Mouse (Mus musculus) kidney, adult 9 months (tissue): ENCODE measurements around the gene Mis18bp1.
"Not testable (repeated sequence)": the region's sequence is repeated elsewhere in the genome, so short reads cannot be mapped to it uniquely, and the experiment has no call there.

Experiments
- DNase-seq: peaks from one replicate; pipeline ENCODE4 v3.0.0; 2022

The Mis18bp1 gene

DNA sequence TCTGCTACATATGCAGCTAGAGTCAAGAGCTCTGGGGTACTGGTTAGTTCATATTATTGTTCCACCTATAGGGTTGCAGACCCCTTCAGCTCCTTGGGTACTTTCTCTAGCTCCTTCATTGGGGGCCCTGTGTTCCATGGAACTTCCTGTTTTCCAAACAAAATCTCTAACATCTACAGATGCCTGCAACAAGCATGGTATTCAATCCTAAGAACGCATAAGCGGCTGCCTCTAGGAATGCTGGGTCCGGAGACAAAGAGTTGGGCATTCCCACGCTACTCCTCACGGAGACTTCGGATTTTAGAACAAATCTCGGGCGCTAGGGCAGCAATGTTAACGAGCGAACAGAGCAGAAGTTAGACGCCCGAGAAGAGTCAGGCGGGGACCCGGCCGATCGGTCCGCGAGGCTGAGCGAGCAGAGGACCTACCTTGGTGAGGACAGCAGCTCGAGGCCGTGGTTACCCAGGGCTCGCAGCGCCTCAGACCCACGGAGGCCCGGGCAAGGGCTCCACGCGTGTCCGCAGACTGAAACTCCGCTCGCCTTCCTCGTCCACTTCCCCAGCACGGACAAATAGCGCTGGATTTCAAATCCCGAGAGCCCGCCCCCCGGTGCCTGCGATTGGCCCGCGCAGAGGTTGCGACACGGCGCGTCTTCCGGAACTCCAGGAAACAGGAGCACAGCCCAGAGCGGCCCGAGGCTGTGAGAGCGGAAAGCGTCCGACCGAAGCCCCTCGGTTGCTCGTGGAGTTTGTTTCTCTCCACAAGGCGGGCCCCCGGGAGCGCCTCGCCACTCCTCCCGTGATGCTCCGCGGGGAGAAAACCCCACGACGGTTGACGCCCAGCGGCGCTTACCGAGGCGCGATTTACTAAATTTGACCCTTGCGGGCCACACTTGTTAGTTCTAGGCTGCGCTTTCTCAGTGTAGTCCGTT is at the start of gene Mis18bp1:
Gene Mis18bp1 (minus strand): TSS at position 584 of the 931 bp plus-strand sequence.
- peak; percentile 96 for DNase-seq

DNA sequence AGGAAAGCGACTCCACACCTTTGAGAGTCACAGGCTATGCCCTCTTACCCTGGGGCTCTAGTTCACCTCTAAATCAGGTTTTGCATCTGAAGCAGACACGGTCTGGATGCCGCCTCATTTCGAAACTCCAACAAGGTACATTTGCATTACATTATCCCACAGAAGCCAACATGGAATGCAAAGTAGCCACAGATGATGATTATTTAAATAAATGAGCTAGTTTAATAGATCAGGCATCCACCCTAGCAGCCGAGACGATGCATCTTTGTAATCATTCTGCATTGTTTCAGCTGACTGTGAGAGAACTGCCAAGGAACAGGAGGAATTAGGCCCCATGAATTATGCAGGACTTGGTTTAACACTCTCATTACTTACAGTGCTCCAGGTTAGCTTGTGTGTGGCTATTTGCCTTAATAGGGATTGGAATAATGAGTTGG is 44.0 kb upstream of the Mis18bp1 start:
- DNase-seq = peak; percentile 38

DNA sequence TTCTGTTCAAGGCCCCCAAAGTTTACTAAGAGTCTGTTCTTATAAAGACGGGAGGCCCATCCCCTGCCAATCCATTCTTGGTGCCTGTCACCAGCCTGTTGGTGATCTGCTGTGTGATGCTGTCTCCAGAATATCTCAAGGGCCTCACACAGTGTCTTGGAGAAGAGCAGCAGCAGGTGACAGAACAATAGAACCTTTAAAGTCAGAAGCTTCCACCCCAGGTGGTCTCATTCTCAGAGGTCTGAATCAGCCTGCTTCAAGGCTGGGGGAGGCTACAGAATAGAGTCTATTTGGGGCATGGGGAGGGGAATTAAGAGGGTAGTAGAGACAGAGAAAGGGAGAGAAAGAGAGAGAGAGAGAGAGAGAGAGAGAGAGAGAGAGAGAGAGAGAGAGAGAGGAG is 34.0 kb upstream of the Mis18bp1 start:
- DNase-seq = no peak

DNA sequence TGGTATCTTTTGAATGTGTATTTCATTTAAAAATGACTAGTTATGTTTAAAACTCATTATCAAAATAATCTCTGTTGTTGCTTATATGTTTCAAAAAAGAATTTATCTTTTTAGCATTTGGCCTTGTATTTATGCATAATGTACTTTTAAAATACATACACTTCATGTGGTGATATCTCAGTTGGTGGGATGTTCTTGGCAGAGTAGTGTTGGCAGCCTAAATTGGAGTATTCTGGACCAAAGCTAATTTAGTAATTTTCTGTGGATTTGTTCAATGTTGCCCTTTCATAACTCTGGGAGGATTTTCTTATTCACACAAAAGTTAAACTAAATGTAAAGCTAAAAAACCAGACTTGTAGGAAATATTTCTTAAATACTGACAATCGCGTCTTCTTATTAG is 29.4 kb upstream of the Mis18bp1 start:
- DNase-seq = no peak

DNA sequence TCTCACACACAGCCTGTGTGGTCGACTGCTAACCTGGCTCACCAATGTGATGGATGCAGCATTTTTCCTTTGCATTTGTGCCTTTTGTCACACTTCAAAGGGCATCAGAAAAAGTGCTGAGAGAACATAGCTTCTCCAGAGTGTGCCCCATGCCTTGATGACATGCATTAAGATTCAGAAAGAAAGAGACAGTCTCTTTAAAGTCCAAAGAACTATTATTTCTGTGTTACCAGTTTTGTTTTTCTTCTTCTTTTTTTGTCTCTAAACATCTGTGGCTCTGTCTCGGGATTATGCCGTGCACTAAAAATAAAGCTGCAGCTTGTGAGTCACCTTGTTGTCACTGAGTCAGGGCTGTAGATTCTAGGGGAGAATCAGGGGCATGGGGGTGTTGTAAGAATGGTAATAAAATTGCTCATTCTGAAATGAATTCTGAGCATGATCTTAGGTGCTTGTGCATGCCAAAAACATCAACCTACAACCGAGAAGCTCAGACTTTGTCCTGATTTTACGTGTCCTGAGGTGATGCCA is 21.7 kb upstream of the Mis18bp1 start:
- DNase-seq = no peak

DNA sequence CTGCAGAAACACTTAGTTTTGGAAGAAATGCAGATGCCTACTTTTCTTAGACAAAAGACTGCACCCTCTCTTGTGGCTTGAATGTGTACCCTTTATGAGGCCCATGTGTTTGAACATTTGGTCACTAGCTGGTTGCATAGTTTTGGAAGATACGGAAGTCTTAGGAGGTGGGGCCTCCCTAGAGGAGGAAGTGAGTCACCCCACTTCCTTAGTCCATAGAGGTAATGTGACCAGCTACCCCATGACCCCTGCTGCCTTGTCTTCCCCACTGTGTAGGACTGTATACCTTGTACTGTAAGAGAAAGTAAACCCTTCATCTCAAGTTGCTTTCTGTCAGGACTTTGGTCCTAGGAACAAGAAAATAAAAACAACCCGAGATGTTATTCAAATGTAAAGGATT is 16.8 kb upstream of the Mis18bp1 start:
- DNase-seq = no peak

DNA sequence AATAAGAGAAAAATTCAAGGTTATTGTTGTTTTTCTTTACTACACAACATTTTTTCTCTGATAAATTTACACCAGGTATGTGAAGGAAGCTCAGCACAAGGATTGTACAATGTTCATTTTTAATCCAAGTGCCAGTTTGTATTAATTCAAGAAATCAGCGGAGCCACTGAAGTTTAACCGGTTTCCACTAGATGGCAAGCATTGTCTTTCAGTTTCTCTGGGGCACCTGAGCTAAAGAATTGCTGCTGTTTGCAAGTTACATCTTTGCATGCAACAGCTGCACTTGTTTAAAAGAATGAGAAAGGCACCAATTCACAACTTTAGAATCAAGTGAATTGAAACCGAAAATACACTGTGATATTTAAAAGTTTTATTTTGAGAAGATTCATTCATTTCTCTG is 15.0 kb upstream of the Mis18bp1 start:
- DNase-seq = peak; percentile 25

DNA sequence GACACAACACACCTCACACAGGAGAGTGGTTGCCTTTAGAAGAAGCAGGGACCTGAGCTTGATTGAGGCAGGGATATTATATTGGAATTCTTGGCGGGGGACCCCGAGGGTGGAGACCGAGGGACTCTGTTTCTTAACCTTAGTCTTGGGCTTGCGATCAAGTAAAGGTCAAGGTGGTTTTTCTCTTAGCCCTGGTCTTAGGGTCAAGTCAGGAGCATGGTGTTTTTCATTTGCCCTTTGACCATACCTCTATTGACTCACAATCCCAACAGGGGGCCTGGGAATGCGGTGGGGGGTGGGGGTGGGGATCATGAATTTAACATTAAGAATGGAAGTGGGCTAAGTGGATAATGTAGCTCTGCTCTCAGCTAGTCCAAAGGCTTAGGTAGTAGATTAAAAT is 1.3 kb upstream of the Mis18bp1 start:
- DNase-seq = no peak

DNA sequence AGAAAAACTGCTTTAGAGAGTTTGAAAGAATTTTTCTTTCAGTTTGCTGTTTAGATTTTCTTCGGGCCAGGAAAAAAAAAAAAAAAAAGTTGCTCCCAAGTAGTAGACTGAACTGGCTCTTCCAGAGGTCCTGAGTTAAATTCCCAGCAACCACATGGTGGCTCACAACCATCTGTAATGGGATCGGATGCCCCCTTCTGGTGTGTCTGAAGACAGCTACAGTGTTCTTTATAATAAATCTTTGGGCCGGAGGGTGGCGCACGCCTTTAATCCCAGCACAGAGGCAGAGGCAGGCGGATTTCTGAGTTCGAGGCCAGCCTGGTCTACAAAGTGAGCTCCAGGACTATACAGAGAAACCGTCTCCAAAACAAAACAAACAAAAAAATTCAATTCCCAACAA is 555 bp upstream of the Mis18bp1 start:
- DNase-seq = peak; percentile 66

DNA sequence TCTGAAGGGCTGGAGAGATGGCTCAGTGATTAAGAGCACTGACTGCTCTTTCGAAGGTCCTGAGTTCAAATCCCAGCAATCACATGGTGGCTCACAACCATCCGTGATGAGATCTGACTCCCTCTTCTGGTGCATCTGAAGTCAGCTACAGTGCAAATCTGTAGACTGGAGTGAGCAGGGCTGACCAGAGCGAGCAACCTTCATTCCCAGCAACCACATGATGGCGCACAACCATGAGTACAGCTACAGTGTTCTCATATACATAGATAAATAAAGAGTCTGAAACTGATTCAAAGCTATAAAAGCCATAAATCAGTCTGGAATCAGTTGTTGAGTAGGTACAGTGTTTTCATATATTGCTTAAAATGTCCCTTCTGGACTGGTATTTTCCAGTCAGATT is 36.3 kb downstream of the Mis18bp1 start:
- not testable (repeated sequence) for DNase-seq

DNA sequence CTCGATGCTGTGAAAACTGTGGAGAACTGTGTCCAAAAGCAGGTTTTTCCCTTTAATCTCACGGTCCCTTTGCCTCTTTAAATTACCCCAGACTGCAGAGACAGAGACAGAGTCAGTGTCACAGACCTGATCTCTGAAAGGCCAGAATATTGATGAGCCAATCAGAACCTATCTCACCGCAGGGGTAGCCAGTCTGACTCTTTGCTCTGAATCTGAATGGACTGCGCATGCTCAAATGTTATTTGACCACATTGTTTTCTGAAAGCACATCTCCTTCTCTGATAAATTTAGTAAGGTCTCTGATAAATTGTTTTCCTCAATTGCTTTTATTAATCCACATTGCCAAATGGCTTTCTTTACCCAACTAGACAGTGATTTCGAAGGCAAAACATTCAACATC is 53.0 kb downstream of the Mis18bp1 start:
- DNase-seq = no peak

DNA sequence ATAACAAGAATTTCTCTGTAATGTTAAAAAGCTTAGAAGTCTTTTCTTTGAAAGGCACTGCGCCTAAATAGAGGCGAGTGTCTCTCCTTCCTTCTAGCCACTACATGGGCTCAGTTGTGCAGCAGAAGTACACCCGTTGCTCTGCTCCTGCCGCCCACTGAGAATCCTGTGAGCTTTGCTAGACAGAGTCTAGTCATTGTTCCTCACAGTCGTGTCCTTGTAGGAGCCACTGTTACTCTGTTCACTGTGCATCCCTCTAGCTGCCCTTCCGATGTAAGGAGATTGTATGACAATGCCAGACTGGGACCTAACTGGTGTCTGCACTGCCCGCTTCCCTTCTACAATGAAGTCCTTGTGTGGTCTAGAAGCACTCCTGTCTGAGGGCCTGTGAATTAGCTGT is 53.4 kb downstream of the Mis18bp1 start:
- no peak for DNase-seq

DNA sequence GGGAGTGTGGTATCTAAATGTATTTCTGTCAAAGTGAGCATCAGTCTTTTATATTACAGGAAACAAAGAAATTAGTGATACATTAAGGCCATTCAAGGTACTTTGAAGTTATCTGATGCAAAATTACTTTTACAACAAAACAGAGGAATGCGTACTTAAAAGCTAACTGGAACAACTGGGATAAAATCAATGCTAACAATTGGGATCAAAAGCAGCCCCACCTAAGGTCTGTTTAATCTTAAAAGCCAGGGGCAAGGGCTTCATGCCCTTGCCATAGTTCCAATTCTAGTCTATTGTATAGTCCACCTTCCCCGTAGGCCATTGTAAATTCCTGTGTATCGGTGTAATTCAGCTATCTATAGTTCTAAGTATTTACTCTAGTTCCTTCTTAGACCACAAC is 57.4 kb downstream of the Mis18bp1 start:
- DNase-seq = not testable (repeated sequence)

DNA sequence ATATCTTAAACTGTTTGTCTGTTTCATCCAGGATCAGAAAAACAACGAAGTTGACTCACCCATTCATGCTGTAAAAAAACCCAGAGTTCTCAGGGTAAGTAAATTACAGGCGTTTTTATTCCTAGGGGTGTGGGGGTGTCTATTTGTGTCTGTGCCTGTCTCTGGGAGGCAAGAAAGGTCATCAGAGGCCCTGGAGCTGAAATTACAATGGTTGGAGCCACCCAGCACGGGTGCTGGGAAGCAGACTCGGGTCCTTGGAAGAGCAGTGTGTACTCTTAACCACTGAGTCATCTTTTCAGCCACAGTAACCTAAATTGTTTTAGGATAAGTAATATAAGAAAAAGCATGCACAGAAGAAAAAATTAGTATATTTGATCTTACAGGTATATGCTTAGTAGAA is 58.5 kb downstream of the Mis18bp1 start:
- no peak for DNase-seq

DNA sequence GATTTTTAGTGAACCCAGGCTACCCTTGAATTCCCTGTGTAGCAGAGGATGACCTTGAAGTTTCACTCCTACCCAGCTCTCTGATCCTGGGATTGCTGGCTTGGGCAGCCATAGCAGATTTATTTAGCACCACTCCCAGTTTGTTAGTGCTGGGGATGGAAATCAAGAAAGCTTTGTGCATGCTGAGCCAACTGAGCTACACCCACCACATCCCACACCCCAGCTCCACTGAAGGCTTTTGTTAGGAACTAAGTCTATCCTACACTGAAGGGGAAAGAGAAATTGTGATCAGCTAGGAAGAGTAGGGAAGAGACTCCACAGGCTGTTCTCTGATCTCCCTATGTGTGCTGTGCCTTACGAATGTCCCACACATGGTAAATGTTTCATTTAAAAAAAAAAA is 59.6 kb downstream of the Mis18bp1 start:
- DNase-seq = no peak

DNA sequence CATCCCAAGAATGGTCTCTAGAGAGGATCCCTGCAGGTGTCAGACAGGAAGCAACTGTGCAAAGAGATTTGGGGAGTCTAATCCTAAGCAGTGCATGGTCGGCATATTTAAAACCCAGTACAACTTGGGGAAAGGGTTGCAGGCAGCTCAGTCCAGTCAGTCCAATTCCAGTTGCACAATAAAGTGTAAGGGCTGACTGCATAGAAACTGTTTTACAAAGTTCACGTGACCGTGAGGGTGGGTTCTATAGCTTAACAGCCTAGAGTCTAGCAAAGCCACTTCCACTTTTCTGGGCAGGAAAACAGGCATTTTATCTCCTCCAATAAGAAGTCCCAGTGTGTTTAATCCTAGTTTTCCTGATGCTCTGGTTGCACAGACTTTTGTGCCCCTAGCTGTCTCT is 60.9 kb downstream of the Mis18bp1 start:
- DNase-seq = no peak

DNA sequence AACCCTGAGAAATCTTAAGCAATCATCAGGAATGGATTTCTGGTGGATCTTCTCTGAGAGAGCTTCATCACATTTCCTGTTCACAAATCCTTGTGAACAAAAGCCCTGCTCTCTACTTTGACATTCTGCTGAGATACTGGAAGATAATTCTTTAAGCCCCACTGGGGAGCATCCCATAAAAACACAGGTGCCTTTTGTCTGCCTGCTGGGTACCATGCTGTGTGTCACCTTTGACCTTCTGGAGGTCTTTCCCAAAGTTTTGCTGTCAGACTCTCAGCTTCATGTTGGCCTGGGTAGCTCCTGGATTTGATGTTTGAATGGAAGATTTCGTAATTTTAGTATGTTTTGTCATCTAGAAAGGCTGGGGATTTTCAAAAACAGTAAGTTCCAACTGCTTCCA is 63.7 kb downstream of the Mis18bp1 start:
- no peak for DNase-seq
